Mouse (Mus musculus): Measurements from ENCODE around the gene Pira2.
"Not testable (repeated sequence)": the region's sequence is repeated elsewhere in the genome, so short reads cannot be mapped to it uniquely, and the experiment has no call there.

Gene Pira2

DNA sequence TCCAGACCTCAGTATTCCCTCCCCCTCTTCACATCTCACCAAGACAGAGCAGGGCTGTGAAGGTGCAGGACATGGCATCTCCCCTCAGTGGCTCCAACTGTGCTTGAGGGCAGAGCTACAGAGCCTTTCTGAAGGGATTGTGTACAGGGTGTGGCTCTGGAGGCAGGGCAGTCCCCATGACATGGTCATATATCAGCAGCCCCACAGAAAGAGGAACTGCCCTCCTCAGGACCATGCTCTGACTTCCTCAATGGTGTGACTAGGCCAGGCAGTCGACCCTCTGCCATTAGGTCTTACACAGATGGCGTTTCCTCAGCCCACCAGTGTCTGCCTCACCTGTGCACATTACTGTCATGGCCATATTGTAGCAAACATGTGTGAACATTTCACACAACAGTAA lies at the start of gene Pira2:
TSS of gene Pira2 (minus strand) at position 101 of the 400 bp plus-strand sequence.
- not testable (repeated sequence) for DNase-seq

DNA sequence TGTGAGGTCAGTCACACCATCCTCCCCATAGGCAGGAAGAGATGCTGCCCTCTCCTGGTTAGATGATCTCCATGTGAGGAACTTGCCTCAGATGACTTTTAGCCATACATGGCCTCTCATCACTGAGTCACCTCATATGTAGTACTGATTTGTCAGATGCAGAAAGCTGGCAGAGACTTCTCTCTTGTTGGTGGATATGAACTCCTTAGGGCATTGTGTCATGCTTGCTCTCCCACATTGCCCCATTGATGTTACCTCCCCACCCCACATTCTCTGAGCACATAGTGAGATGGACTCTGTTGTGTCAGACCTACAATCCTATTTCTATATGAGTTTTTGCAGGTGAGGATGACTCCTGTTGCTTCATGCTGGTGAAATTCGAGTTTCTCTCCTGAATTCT lies 30.2 kb upstream of the Pira2 start:
- not testable (repeated sequence) for DNase-seq

DNA sequence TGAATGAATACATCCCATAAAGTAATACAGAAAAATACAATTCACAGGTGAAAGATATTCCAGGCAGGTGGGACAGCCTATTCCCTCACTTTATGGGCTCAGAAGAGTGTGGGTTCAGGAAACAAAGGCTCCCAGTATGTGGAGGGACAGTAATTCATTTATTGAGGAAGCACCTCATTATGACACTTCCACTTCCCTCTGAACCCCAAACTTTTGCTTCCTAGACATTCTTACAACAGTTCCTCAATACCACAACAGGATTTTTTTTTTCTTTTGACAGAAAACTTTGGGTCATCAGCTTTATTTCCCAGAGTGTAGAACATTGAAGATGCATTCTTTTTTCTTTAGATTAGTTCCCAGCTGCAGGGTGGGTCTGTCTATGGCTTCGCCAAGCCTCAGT lies 7.0 kb downstream of the Pira2 start:
- DNase-seq, result not testable (repeated sequence)

DNA sequence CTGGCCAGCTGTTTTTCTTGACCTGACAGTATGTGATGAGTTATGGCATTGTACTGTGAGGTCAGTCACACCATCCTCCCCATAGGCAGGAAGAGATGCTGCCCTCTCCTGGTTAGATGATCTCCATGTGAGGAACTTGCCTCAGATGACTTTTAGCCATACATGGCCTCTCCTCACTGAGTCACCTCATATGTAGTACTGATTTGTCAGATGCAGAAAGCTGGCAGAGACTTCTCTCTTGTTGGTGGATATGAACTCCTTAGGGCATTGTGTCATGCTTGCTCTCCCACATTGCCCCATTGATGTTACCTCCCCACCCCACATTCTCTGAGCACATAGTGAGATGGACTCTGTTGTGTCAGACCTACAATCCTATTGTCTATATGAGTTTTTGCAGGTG lies 14.2 kb downstream of the Pira2 start:
- DNase-seq, result not testable (repeated sequence)

DNA sequence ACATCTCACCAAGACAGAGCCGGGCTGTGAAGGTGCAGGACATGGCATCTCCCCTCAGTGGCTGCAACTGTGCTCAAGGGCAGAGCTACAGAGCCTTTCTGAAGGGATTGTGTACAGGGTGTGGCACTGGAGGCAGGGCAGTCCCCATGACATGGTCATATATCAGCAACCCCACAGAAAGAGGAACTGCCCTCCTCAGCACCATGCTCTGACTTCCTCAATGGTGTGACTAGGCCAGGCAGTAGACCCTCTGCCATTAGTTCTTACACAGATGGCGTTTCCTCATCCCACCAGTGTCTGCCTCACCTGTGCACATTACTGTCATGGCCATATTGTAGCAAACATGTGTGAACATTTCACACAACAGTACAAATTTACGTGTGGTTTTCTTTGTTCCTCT lies 19.3 kb downstream of the Pira2 start, which contains the start of gene Gm15448:
TSS of gene Gm15448 (minus strand) at position 89 of the 400 bp plus-strand sequence.
- not testable (repeated sequence) for DNase-seq

DNA sequence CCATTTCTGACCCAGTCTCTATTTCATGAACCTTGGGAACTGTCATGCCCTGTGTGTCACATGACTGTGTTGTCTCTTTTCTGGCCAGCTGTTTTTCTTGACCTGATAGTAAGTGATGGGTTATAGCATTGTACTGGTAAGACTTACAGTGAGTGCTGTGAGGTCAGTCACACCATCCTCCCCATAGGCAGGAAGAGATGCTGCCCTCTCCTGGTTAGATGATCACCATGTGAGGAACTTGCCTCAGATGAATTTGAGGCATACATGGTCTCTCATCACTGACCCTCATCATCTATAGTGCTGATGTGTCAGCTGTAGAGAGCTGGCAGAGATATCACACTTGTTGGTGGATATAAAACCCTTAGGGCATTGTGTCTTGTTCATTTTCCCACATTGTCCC lies 32.9 kb downstream of the Pira2 start:
- DNase-seq, result not testable (repeated sequence)

DNA sequence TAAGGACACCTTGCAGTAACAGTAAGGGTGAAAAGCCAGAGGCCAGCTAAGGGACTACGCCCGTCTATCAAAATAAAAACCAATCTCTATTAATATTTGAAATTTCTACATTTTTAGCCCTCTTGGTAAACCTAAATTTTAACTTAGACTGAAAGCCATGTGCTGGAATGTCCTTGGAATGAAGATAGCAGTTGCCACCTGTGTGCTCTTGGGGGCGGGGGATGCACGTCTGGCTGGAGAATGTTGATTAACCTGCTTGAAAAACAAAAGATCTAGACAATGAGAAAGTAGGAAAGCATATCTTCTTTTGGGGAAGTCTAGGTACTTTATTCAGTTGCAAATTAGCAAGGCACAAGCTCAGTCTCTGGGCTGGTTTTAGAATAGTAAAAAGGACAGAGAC lies 41.9 kb downstream of the Pira2 start:
- not testable (repeated sequence) for DNase-seq

DNA sequence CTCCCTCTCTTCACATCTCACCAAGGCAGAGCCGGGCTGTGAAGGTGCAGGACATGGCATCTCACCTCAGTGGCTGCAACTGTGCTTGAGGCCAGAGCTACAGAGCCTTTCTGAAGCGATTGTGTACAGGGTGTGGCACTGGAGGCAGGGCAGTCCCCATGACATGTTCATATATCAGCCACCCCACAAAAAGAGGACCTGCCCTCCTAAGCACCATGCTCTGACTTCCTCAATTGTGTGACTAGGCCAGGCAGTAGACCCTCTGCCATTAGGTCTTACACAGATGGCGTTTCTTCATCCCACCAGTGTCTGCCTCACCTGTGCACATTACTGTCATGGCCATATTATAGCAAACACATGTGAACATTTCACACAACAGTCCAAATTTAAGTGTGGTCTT lies 44.9 kb downstream of the Pira2 start:
- DNase-seq, result not testable (repeated sequence)

DNA sequence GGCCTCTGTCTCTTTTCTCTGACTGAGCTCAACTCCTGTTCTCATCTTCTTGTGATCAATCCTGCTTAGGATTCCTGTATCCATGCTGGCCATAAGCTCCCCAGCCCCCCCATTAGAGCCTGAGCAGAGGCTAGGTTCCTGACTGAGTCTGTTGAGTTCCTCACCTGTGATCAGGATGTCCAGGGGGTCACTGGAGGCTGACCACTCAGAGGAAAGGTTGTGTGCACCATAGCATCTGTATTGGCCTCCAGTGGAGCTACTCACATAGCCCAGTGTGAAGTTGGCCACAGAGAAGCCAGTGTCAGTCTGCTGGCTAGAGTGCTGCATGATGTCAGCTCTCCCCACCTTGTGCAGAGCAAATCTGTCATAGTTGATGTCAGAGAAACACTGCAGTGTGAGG lies 48.6 kb downstream of the Pira2 start:
- not testable (repeated sequence) for DNase-seq

Data from thymus, postnatal 4 days (tissue).